Mouse (Mus musculus) CD4-positive, CD25-positive, alpha-beta regulatory T cell, adult 9 weeks (primary cell): Measurements from ENCODE around the gene Nhsl1. TPM values are rescaled to one million over a fixed set of nuclear protein-coding genes. Genes with fewer than 3 reads are reported as not detected.

Experiments
- polyA plus RNA-seq: library from polyadenylated mRNA; unstranded; fragments of 100-300 nt; shearing (Covaris generic); gene quantifications from one replicate; pipeline ENCODE4 v1.2.1, GENCODE M21; 2017

Gene Nhsl1
- polyA plus RNA-seq = 1.7 TPM

DNA sequence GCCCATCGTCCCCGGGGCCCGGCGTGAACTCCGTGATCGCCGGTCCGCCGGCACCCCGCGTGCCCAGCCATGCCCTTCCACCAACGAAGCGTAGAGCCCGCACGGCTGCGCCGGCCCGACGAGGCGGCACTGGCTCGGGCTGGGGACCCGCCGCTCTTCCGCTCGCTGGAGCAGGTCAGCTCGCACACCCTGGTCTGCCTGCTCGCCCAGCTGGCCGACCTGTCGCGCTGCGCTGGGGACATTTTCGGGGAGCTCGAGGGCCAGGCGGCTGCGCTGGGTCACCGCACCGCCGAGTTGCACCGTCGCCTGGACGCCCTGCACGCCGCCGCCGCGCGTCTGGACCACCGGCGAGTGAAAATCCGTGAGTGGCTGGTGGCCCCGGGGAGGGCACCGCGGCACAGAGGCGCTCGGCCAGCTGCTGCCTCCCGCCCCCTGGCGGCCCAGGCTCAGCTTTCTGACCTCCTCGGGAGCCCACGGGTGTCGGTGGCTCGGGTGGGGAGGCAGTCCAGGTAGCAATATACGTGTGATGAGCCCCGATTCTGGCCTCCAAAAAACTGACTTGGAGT is at the start of gene Nhsl1:
TSS of gene Nhsl1 (plus strand) at position 70 of the 566 bp plus-strand sequence.

DNA sequence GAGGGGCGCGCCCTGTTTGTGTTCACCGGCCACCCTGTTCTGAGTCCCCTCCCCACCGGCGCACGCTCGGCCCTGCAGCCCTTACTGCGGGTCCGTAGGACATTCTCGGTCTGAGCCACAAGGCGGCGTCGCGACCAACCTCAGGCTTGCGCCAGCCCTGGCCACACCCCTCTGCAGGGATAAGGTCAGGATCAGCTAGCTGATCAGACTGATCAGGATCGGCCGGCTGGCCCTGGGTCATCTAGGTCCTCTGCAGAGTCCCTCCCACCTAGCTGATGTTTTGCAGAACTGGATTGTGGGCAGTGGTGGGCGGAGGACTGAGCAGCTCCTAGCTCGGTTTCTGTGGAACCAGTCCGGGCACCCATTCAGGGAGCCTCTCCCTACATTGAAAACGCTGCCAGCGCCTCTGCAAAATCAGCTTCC is 227.0 kb downstream of the Nhsl1 start, which contains the start of gene Hebp2:
TSS of gene Hebp2 (minus strand) at position 264 of the 423 bp plus-strand sequence.

Other genes starting within 250 kb of the Nhsl1 start
- gene Ect2l, start 108.1 kb upstream of the Nhsl1 start, polyA plus RNA-seq = 2.6 TPM
- 58.8 TPM for gene Ccdc28a, start 84.0 kb upstream of the Nhsl1 start, polyA plus RNA-seq
- gene Hebp2, start 227.1 kb downstream of the Nhsl1 start, polyA plus RNA-seq = not detected